Mouse (Mus musculus) frontal cortex, postnatal 10 days (tissue): ENCODE measurements around the gene Tldc2.

Source experiments
- DNase-seq, 2 experiments: peaks; one replicate each; pipeline ENCODE4 v3.0.0; 2022; ENCODE audit warnings: low spot score in 2 of 2, mixed read lengths in 1 of 2

Gene Tldc2

DNA sequence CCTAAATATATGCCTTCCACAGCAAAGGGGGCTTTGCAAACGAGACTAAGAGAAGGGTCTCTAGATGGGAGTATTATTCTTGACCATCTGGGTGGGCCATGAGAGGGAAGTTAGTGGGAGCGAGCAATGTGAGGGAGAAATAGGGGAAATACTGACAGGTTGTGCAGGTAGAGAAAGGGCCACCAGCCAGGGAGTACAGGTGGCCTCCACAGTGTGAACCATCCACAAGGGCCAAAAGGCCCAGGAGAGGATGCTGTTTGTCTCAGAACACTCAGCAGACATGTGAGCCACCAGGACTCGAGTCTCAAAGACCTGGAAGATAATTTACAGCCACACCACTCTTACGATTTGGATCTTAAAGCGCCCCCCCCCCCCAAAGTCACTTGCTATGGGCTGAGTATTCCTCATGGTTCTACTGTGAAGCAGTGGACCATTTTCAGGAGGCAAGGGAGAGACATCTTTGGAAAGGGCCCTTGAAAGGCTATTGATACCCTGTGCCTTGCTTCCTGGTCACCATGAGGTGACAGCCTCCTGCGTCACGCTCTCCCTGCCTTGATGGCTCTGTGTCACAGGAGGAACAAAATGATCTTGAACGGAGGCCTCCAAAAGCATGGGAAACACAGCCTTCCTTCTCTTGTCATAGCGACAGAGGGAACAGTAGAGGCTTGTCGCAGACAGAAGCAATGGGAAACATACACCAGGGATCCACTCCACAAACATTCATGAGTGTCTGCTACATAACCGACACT lies 26.1 kb upstream of the Tldc2 start:
- no peak for DNase-seq

DNA sequence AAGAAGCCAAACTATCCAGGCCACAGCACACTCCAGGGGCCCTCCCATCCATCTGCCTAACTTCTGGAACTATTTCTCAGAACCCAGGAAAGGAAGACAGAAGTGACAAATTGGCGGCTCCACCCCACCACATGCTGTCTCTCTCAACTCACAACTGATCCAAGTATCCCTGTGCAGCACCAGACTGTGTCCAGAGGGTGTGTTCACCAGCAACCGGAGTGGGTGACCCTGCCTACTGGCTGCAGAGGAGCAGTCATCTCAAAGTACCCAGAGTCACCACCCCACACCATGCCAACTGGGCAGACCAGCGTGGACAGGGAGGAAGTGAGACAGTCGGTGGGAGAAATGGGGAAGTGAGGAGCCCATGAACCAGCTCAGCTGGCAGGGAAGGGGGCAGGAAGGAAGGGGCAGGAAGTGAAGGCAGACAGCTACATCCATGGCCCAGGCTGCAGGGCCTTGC lies 23.6 kb upstream of the Tldc2 start:
- DNase-seq = peak in 1 of 2 experiments; percentile 71

- DNase-seq = peak; percentile 58 to 77
Measured at GRCm38 (mm10) chr2:157064136-157064535, 22.7 kb upstream of the Tldc2 start.

GRCm38 (mm10) chr2:157064978-157065878 lies 21.6 kb upstream of the Tldc2 start:
- DNase-seq = no peak

DNA sequence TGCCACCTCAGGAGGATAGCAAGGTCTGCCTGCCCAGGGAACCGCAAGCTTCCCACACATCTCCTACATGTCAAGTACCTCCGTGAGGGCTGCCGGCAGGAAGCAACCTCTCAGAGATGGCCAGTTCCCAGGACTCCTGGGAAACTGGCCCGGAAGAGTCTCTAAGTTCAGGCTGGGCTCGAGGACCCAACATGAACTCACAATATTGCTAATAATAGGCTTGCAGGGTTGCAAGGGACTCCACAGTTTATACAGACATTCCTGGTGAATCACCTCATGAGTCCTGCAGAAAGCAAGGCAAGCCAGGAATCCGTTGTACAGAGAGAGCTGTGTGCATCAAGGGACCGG lies 21.0 kb upstream of the Tldc2 start:
- no peak for DNase-seq

DNA sequence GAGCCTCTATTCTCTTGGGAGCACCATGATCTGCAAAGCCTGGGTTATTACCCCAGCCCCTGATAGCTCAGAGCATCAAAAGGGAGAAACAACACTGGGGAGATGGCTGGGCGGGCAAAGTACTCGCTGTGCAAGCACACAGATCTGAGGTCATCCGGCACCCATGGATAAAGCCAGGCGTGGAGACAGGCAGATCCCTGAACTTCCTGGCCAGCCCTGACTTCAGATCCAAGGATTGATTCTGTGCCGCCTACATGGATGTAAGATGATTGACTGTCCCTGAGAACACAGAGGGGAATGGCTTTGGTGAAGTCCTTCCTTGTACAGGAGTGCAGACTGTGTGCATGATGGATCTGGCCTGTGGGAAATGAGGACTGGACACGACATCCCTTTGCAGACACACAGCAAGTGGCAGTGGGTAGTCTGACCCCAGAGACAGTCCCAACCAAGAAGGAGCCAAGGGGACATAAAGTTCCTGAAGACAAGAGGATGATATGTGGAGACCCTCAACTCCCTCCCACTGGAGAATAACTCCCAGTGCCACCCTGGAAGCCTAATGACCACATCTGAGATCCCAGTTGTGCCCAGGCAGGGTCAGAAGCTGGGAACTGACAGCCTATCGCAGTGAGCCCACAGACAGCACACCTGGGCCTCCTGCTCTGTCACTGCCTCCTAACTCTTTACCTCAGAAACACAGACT lies 20.0 kb upstream of the Tldc2 start:
- DNase-seq = no peak

GRCm38 (mm10) chr2:157068701-157069354 lies 18.0 kb upstream of the Tldc2 start:
- no peak for DNase-seq

DNA sequence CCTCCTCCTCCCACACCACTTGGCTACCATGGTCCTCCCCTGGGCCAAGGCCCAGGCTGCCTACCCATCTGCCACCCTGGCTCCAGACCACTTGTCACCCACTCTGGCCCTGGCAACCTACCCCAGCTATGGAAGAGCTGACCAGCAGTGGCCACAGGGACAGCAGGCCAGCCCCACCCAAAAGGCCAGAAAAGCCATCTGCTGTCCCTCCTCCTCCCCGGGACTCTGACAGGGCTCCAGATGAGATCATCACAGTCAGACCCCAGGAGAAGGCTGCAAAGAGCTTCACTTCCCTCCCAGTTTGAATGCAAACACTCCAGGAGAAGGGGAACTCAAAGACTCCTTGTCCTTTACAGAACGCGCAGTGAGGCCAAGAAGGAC lies 17.5 kb upstream of the Tldc2 start:
- no peak for DNase-seq

- no peak for DNase-seq
Measured at GRCm38 (mm10) chr2:157069755-157070315, 17.0 kb upstream of the Tldc2 start.

- no peak for DNase-seq
Measured at GRCm38 (mm10) chr2:157070365-157070764, 16.5 kb upstream of the Tldc2 start.

DNA sequence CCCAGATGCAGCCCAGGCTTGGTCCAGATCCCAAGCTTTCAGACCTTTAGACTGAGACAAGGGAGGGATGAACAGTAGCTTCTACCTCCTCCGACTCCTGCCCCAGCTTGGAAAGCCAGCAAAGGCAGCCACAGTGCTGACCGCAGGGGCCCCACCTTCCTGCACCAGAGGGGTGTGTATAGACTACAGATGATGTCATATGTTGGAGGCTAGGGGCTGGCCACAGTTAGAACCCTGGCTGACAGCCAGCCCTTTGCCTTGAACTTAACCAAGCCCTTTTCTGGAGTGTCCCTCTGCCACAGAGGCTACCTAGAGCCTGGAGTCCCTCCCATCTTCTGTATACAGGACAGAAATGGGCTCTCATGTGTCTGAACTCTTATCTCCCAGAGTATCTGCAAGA lies 15.3 kb upstream of the Tldc2 start:
- no peak for DNase-seq

DNA sequence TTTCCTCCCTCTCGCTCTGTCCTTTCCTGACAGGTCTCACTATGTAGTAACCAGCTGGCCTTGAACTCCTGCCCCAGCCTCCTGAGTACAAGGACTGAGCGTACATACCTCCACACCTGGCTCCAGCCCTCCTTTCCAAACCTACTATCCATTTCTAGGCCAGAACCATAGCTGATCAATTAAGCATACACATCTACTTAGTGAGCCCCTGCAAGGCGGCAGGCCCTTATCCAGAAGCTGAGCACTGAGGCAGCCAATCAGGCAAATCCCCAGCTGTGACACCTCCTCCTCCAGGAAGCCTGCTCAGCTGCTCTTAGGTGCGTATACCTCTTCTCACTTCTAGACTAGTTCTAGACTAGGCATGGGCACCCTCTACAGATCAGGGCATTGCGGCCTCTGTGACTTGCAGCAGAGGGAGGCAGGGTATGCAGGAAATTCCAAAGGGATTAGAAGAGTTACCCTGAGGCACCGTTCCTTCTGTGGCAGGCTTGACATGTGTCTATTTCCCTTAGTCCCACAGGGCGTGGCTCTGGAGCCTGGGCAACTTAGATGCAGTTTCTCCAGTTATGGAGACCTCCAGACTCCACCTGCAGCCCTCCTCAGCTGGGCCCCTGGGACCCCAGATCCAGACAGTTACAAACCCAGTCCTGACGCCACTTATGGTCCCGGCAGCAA lies 14.4 kb upstream of the Tldc2 start:
- no peak for DNase-seq

- DNase-seq = no peak
Measured at GRCm38 (mm10) chr2:157073378-157074052, 13.3 kb upstream of the Tldc2 start.

GRCm38 (mm10) chr2:157074186-157074724 lies 12.6 kb upstream of the Tldc2 start:
- DNase-seq = no peak

DNA sequence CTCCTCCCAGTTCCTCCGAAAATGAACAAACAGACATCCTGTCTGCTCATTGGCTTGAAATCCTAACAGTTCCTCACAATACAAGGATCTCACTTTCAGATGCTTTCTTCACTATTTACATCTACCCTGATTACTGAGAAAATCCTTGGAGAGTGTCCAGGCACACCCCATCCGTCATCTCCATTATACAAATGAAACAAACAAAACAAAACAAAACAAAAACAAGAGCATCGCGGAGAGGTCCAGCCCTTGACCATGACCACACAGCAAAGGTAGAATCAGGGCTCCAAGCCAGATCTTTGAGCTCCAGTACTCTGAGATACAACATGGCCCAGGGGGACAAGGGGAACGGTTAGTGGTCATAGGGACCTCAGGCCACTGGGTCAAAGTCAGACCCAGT lies 12.1 kb upstream of the Tldc2 start:
- no peak for DNase-seq

- DNase-seq = no peak
Measured at GRCm38 (mm10) chr2:157075226-157075625, 11.6 kb upstream of the Tldc2 start.

- DNase-seq = no peak
Measured at GRCm38 (mm10) chr2:157075685-157076084, 11.2 kb upstream of the Tldc2 start.

GRCm38 (mm10) chr2:157076585-157076984 lies 10.3 kb upstream of the Tldc2 start:
- DNase-seq = no peak

- no peak for DNase-seq
Measured at GRCm38 (mm10) chr2:157077160-157077559, 9.7 kb upstream of the Tldc2 start.

DNA sequence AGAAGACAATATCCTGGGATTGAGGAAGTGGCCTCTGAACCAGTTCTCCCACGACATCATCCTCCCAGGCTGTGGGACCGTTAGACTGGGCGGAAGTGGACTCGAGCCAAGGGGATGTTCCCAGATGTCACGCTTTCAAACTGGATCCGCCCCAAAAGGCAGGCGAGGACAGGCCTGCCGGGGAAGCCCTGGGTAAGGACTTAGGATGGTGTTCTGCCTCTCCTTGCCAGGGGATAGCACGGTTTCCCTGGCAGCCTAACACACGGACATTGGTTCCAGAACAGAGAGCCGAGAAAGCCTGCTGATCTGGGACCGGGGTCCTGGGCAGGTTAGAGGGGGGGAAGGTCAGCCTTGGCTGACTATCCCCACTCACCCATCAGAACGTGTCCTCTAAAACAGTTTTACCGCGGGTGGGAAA lies 9.2 kb upstream of the Tldc2 start:
- peak; percentile 74 to 76 for DNase-seq
